Mouse (Mus musculus) midbrain, embryonic 12.5 days (tissue): ENCODE results near the gene Gm10778. TPM values are rescaled to one million over a fixed set of nuclear protein-coding genes. Genes with fewer than 3 reads are reported as not detected.
"Not testable (repeated sequence)": the region's sequence is repeated elsewhere in the genome, so short reads cannot be mapped to it uniquely, and the experiment has no call there.

Experiments
- ATAC-seq: fragments of 200-750 bp; cut with Nextera tagmentation; 2 replicates; pipeline ENCODE4 v1.8.0; 2017; ENCODE audit warnings: low read depth, moderate TSS enrichment, moderate library complexity; ENCODE audit not compliant: low FRiP score
- H3K27ac ChIP-seq: fragments of 300-500 bp; sonication (generic); replicated peaks from 2 replicates; pipeline ENCODE4 v1.5.1; 2016; ENCODE audit warnings: mild to moderate bottlenecking
- H3K27me3 ChIP-seq: fragments of 300-500 bp; sonication (generic); 2 replicates; pipeline ENCODE4 v1.6.1; 2016; ENCODE audit warnings: mild to moderate bottlenecking
- H3K36me3 ChIP-seq: fragments of 300-500 bp; sonication (generic); 2 replicates; pipeline ENCODE4 v1.6.1; 2016
- H3K4me1 ChIP-seq: fragments of 300-500 bp; sonication (generic); 2 replicates; pipeline ENCODE4 v1.6.1; 2016
- H3K4me2 ChIP-seq: fragments of 300-500 bp; sonication (generic); replicated peaks from 2 replicates; pipeline ENCODE4 v1.6.1; 2016; ENCODE audit warnings: mild to moderate bottlenecking, moderate library complexity
- H3K4me3 ChIP-seq: fragments of 300-500 bp; sonication (generic); 2 replicates; pipeline ENCODE4 v1.5.1; 2016; ENCODE audit warnings: mild to moderate bottlenecking
- H3K9ac ChIP-seq: fragments of 300-500 bp; sonication (generic); replicated peaks from 2 replicates; pipeline ENCODE4 v1.6.1; 2016; ENCODE audit warnings: mild to moderate bottlenecking, moderate library complexity
- H3K9me3 ChIP-seq: fragments of 300-500 bp; sonication (generic); 2 replicates; pipeline ENCODE4 v1.6.1; 2016; ENCODE audit warnings: mild to moderate bottlenecking
- WGBS: fragments of 180-500 bp; shearing (Covaris S2); methylation state at CpG from one replicate; pipeline ENCODE4 v1.1.7; 2016; 5-methylcytosine and 5-hydroxymethylcytosine counted together
- polyA plus RNA-seq: library from polyadenylated mRNA; unstranded; fragments of >200 nt; fragmentation: Nextera tagmentation; extraction: Ambion mirVana; gene quantifications from 2 replicates; pipeline ENCODE4 v1.2.1, GENCODE M21; 2016

Gene Gm10778
- polyA plus RNA-seq, 1 experiment from 2014 or later = 4.8 TPM

DNA sequence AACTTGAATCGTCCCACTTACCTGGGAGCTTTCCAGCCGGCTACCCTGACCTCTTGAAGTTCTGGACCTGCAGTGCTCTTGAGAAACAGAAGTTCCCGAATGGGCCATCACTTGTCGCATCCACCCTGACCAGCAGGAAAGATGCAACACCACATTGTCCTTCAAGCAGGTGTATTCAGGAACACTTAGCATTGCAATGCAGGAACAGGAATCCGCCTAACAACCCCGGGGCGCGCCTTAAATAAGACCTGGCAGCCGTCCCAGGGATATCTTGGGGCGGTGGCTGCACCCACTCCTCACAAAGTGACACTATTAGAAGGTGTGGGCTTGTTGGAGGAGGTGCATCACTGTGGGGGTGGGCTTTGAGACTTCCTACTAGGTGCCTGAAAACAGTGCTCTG, 6.3 kb downstream of the Gm10778 start:
- 98% methylated on average over 10 of the region's 10 CpGs for WGBS
- Histone ChIP-seq H3K27ac (no peak overlapping the region), H3K4me2 (no peak overlapping the region), H3K9ac (no peak overlapping the region), H3K36me3 (peaks cover 58% of the 10 kb centered on the region), H3K27me3 (no peaks in the 10 kb centered on the region), H3K9me3 (peaks cover 61% of the 10 kb centered on the region), H3K4me1 (no peaks in the 10 kb centered on the region), H3K4me3 (no peak overlapping the region)
- ATAC-seq = no peak

DNA sequence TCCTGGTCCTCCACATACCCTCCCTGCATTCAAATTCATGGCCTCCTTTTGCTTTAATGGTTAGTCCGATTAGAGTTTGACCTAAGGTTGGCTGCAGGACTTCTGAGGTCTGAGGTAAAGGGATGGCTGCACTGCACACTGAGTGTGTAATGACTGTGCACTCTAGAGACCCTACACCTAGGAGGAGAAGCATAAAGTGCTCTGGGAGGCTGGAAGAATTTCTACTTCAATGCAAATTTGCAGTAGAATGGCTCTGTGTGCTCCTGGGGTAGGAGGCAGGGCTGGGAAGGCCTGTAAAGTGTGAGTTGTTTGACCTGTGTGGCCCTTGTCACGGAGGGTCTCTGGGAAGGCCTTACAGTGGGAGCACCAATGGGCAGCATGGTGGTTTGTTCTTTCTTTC, 7.3 kb downstream of the Gm10778 start:
- no peak overlapping the region for H3K4me2 ChIP-seq
- H3K9ac ChIP-seq = no peak overlapping the region
- peaks cover 60% of the 10 kb centered on the region for H3K9me3 ChIP-seq
- H3K4me3 ChIP-seq = no peak overlapping the region
- peaks cover 52% of the 10 kb centered on the region for H3K36me3 ChIP-seq
- no peak for ATAC-seq
- no peaks in the 10 kb centered on the region for H3K4me1 ChIP-seq
- no peaks in the 10 kb centered on the region for H3K27me3 ChIP-seq
- WGBS = 91% methylated on average over 2 of the region's 2 CpGs
- no peak overlapping the region for H3K27ac ChIP-seq

DNA sequence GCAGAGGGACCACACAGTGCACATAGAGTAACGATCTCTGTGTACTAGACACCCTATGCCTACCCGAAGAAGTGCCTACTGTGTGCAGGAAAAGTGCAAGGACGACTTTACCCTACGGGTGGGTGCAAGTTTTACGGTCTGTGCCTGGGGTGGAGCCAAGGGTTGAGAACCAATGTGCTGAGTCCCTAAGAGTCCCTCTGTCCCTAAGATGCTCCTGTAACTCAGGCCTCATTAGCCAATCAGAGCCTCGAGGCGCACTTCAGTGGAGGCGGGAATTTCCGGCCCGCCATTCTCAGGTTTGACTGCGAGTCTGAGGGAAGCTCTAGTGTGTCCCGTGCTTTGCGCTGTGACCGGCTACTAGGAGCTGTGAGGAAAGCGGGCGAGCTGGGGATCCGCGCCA, 38.3 kb downstream of the Gm10778 start:
- not testable (repeated sequence) for H3K27ac ChIP-seq, H3K27me3 ChIP-seq, H3K4me3 ChIP-seq, H3K9ac ChIP-seq, H3K9me3 ChIP-seq, ATAC-seq, H3K36me3 ChIP-seq, H3K4me1 ChIP-seq, H3K4me2 ChIP-seq
- no CpG with 5 or more reads among the region's 18 CpGs for whole genome bisulfite sequencing

DNA sequence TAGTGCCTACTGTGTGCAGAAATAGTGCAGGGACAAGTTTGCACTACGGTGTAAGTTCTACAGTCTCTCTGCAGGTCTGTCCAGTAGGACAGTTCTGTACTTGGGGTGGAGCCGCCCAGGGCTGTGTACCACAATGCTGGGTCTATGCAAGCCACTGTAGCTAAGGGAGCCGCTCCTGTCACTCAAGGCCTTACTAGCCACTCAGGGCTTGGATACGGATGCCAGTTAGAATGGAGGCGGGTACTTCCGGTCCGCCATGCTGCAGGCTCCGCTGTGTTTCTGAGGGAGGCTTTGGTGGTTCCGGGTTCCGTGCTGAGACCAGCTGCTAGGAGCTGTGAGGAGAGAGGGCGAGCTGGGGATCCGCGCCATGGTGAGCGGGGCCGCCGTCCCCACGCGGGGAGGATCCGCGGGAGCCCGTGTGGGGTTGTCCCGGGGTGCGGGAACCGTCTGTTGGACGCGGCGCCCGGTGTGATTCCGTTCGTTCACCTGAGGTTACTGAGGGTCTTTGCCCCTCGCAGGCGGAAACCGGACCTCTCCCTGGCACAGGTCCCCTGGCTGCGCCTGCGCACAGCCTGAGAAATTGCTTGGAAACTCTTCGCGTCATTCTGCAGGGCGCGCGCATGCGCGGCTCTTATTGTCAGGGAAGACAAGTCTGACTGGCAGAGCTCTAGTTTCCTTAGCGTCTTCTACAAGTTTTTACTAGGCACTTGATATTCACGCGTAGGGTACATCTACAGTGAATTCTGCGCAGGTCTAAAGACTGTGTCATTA, 55.9 kb downstream of the Gm10778 start, which contains the start of gene Zfp433:
Gene Zfp433, plus strand, starts transcription at position 295 of the 771 bp plus-strand sequence.
- not testable (repeated sequence) for H3K27ac ChIP-seq

More for the DNA sequence above, 55.9 kb downstream of the Gm10778 start, which contains the start of gene Zfp433:
- peak; percentile 100 for ATAC-seq
- not testable (repeated sequence) for H3K4me2 ChIP-seq, H3K4me1 ChIP-seq, H3K4me3 ChIP-seq, H3K27me3 ChIP-seq, H3K9me3 ChIP-seq, H3K9ac ChIP-seq, H3K36me3 ChIP-seq
- WGBS = no CpG with 5 or more reads among the region's 46 CpGs

Other genes starting within 250 kb of the Gm10778 start
- gene Nfic, start 193.4 kb upstream of the Gm10778 start, polyA plus RNA-seq = 14.7 and 19.7 TPM in 2 replicates
- 37.1 and 44.4 TPM in 2 replicates for gene Celf5, start 166.3 kb upstream of the Gm10778 start, polyA plus RNA-seq
- 66.9 and 68.3 TPM in 2 replicates for gene Ncln, start 152.7 kb upstream of the Gm10778 start, polyA plus RNA-seq
- gene S1pr4, start 148.9 kb upstream of the Gm10778 start, polyA plus RNA-seq = 0.41 and 0.77 TPM in 2 replicates
- gene Gna15, start 124.8 kb upstream of the Gm10778 start, polyA plus RNA-seq = 0.58 and 1.0 TPM in 2 replicates
- gene Gna11, start 103.9 kb upstream of the Gm10778 start, polyA plus RNA-seq = 70.9 and 72.6 TPM in 2 replicates
- 524 and 532 TPM in 2 replicates for gene Aes, start 89.6 kb upstream of the Gm10778 start, polyA plus RNA-seq
- 17.8 and 17.9 TPM in 2 replicates for gene Tle2, start 74.5 kb upstream of the Gm10778 start, polyA plus RNA-seq
- gene Tle6, start 48.0 kb upstream of the Gm10778 start, polyA plus RNA-seq = 2.9 and 5.1 TPM in 2 replicates
- gene BC025920, start 42.8 kb upstream of the Gm10778 start, polyA plus RNA-seq = 2.5 and 2.6 TPM in 2 replicates
- 52.8 and 54.1 TPM in 2 replicates for gene Sirt6, start 21.3 kb upstream of the Gm10778 start, polyA plus RNA-seq
- 6.3 and 7.4 TPM in 2 replicates for gene Ankrd24, start 20.5 kb upstream of the Gm10778 start, polyA plus RNA-seq
- 18.2 and 21.1 TPM in 2 replicates for gene Zfp433, start 55.8 kb downstream of the Gm10778 start, polyA plus RNA-seq
- gene Gm3055, start 122.1 kb downstream of the Gm10778 start, polyA plus RNA-seq = 15.4 and 15.8 TPM in 2 replicates
- gene Gm4767, start 163.1 kb downstream of the Gm10778 start, polyA plus RNA-seq = 2.5 and 2.6 TPM in 2 replicates
- gene Gm32687, start 214.9 kb downstream of the Gm10778 start, polyA plus RNA-seq = 12.5 and 13.1 TPM in 2 replicates